Mouse (Mus musculus): Measurements from ENCODE around the gene Dlx3. TPM values are rescaled to one million over a fixed set of nuclear protein-coding genes. Genes with fewer than 3 reads are reported as not detected.

Gene Dlx3
- polyA plus RNA-seq, 2 experiments from 2014 or later, result not detected

- ATAC-seq, result no peak
These were observed 38.0 kb downstream of the Dlx3 start for GRCm38 (mm10) chr11:95157872-95158271.

GRCm38 (mm10) chr11:95159763-95160371, 39.9 kb downstream of the Dlx3 start:
- no peak for ATAC-seq

- ATAC-seq, result no peak
These were observed 40.8 kb downstream of the Dlx3 start for GRCm38 (mm10) chr11:95160693-95161092.

- ATAC-seq, result no peak
These were observed 41.8 kb downstream of the Dlx3 start for GRCm38 (mm10) chr11:95161708-95162107.

DNA sequence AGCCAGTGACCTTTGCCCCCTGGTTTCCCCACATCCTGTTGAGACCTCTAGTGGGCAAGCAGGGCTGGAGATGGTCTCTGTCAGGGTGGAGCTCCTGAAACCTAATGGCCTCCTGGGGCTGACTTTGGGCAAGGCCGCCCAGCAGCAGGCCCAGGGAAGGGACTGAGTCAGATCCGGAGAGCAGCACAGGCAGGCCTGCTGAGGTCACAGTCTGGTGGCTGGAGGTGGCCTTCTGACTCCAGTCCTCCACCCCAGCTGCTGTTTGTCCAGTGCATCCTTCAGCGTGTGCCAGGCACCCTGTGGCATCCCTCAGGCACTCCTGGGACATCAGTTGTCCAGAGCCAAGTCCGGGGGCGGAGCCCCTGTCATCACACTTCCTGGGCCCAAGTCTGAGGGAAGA, 45.9 kb downstream of the Dlx3 start:
- no peak for ATAC-seq

Other genes starting within 250 kb of the Dlx3 start
- under 1 TPM; 0.10 to 0.61 TPM for gene Col1a1, start 183.9 kb upstream of the Dlx3 start, polyA plus RNA-seq (2017; shearing (Covaris generic))
- not detected for gene Hils1, start 152.5 kb upstream of the Dlx3 start, polyA plus RNA-seq (2017; shearing (Covaris generic))
- gene Sgca, start 143.8 kb upstream of the Dlx3 start, polyA plus RNA-seq (2017; shearing (Covaris generic)), result under 1 TPM in 1 of 2 experiments, not detected in 1; 0.46 TPM
- 10 to 100 TPM; 23.1 to 24.0 TPM for gene Ppp1r9b, start 129.1 kb upstream of the Dlx3 start, polyA plus RNA-seq (2017; shearing (Covaris generic))
- gene Samd14, start 110.2 kb upstream of the Dlx3 start, polyA plus RNA-seq (2017; shearing (Covaris generic)), result under 1 TPM in 1 of 2 experiments, not detected in 1; 0.32 TPM
- 1 to 10 TPM; 2.9 to 5.6 TPM for gene Pdk2, start 78.8 kb upstream of the Dlx3 start, polyA plus RNA-seq (2017; shearing (Covaris generic))
- under 1 TPM; 0.56 to 0.64 TPM for gene Itga3, start 43.3 kb upstream of the Dlx3 start, polyA plus RNA-seq (2017; shearing (Covaris generic))
- not detected for gene Dlx4, start 26.1 kb downstream of the Dlx3 start, polyA plus RNA-seq (2017; shearing (Covaris generic))
- gene Tac4, start 141.4 kb downstream of the Dlx3 start, polyA plus RNA-seq (2017; shearing (Covaris generic)), result not detected
- gene Kat7, start 190.1 kb downstream of the Dlx3 start, polyA plus RNA-seq (2017; shearing (Covaris generic)), result 10 to 100 TPM; 40.8 to 49.2 TPM
- gene Fam117a, start 216.9 kb downstream of the Dlx3 start, polyA plus RNA-seq (2017; shearing (Covaris generic)), result 10 to 100 TPM; 17.4 to 21.9 TPM

All from activated CD4-positive, CD25-positive, alpha-beta regulatory T cell, adult 4 months (primary cell).